Mouse (Mus musculus): ENCODE measurements around the gene Cdh7. TPM values are rescaled to one million over a fixed set of nuclear protein-coding genes. Genes with fewer than 3 reads are reported as not detected.

Gene Cdh7
- polyA plus RNA-seq (2015; fragmentation: Nextera tagmentation; extraction: Ambion mirVana) = 0.94 and 1.0 TPM in 2 replicates

GRCm38 (mm10) chr1:109982064-109982808 lies at the start of gene Cdh7:
Gene Cdh7, plus strand, starts transcription at chr1:109982431.
- H3K4me3 ChIP-seq = peak within 1 kb of the TSS; percentile 58
- H3K9me3 ChIP-seq = no peaks in the 10 kb centered on the region
- ATAC-seq (ENCODE audit: low FRiP score, low read depth) = peak; percentile 77
- no peak within 1 kb of the TSS for H3K27ac ChIP-seq
- peaks cover 10% of the 10 kb centered on the region for H3K4me1 ChIP-seq
- H3K9ac ChIP-seq = peak within 1 kb of the TSS; percentile 14; the same call in 1 of the 2 replicates
- WGBS = 0% methylated on average over 35 of the region's 35 CpGs
- H3K27me3 ChIP-seq = peaks cover 26% of the 10 kb centered on the region
- no peaks in the 10 kb centered on the region for H3K36me3 ChIP-seq
- peak within 1 kb of the TSS; percentile 91 for H3K4me2 ChIP-seq (replicated peaks)

DNA sequence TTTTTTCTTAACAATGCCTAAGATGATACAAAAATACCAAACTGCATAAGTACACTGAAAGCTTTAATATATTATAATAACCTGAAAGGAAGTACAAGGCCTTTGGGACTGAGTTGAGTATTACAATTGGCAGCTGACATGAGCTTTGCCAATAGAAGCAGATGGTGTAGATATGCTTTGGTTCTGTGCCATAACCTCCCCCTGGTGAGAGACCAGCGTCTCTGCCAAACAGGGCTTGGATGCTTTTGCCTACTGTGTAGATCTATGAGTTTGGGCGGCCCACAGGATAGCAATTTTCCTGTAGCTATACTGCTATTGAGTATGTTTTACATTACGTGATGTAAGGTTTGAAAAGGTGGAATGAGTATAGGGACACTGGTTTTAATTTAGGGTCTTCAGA lies 49.6 kb upstream of the Cdh7 start:
- no peak overlapping the region for H3K9ac ChIP-seq
- no peaks in the 10 kb centered on the region for H3K27me3 ChIP-seq
- no peak overlapping the region for H3K4me2 ChIP-seq (replicated peaks)
- WGBS = 79% methylated on average over 3 of the region's 3 CpGs
- no peak overlapping the region for H3K4me3 ChIP-seq
- no peaks in the 10 kb centered on the region for H3K4me1 ChIP-seq
- no peaks in the 10 kb centered on the region for H3K36me3 ChIP-seq
- H3K27ac ChIP-seq = no peak overlapping the region
- ATAC-seq (ENCODE audit: low FRiP score, low read depth) = peak; percentile 48; the same call in 1 of the 2 replicates
- no peaks in the 10 kb centered on the region for H3K9me3 ChIP-seq

- H3K4me2 ChIP-seq (replicated peaks) = no peak overlapping the region
- WGBS = 67% methylated on average over 2 of the region's 2 CpGs
- no peak overlapping the region for H3K9ac ChIP-seq
- no peak overlapping the region for H3K27ac ChIP-seq
- H3K36me3 ChIP-seq = no peaks in the 10 kb centered on the region
- no peak for ATAC-seq (ENCODE audit: low FRiP score, low read depth)
- H3K9me3 ChIP-seq = no peaks in the 10 kb centered on the region
- H3K4me3 ChIP-seq = no peak overlapping the region
- no peaks in the 10 kb centered on the region for H3K4me1 ChIP-seq
- no peaks in the 10 kb centered on the region for H3K27me3 ChIP-seq
These were observed 33.7 kb upstream of the Cdh7 start for GRCm38 (mm10) chr1:109948571-109948970.

DNA sequence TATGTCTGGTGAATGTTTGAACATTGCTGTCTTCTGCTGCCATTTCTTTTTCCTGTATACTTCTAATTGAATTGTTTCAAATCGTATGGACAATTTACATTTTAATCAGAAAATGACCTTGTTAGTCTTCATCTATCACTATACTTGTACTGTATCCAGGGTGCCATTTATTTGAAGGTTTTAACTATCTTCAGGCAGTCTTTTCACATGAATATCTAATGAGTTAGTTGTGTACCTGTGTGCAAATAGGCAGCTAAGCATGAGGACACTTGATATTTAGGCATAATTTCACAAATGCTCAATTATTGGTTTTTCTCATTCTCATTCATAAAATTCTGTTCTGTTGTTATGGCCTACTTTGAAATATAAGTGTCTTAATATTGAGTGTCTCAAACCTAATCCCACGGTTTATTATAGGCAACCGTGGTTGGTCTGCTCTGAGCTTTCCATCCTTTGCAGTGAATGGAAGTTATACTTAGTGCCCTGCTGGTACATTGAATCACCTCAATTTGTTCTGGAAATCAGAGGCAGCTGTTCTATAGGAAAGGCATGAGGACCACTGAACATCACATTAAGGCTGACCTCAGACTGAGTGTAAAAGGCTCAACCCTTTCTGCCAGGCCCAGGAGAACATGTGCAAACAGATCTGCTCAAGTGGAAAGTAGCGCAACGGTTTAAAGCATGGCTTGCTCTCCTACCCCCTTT lies 10.4 kb upstream of the Cdh7 start:
- Histone ChIP-seq H3K27ac (no peak overlapping the region), H3K4me2 (replicated peaks) (no peak overlapping the region), H3K9ac (no peak overlapping the region), H3K36me3 (no peaks in the 10 kb centered on the region), H3K27me3 (no peaks in the 10 kb centered on the region), H3K9me3 (no peaks in the 10 kb centered on the region), H3K4me3 (no peak overlapping the region), H3K4me1 (no peaks in the 10 kb centered on the region)
- WGBS = 52% methylated on average over 5 of the region's 5 CpGs
- no peak for ATAC-seq (ENCODE audit: low FRiP score, low read depth)

- Histone ChIP-seq H3K27me3 (no peaks in the 10 kb centered on the region), H3K9me3 (no peaks in the 10 kb centered on the region), H3K9ac (no peak overlapping the region), H3K4me3 (no peak overlapping the region), H3K4me2 (replicated peaks) (no peak overlapping the region), H3K4me1 (no peaks in the 10 kb centered on the region), H3K36me3 (no peaks in the 10 kb centered on the region), H3K27ac (no peak overlapping the region)
- ATAC-seq (ENCODE audit: low FRiP score, low read depth) = no peak
- 34% methylated on average over 4 of the region's 4 CpGs for WGBS
These were observed 9.7 kb upstream of the Cdh7 start for GRCm38 (mm10) chr1:109972426-109973015.

DNA sequence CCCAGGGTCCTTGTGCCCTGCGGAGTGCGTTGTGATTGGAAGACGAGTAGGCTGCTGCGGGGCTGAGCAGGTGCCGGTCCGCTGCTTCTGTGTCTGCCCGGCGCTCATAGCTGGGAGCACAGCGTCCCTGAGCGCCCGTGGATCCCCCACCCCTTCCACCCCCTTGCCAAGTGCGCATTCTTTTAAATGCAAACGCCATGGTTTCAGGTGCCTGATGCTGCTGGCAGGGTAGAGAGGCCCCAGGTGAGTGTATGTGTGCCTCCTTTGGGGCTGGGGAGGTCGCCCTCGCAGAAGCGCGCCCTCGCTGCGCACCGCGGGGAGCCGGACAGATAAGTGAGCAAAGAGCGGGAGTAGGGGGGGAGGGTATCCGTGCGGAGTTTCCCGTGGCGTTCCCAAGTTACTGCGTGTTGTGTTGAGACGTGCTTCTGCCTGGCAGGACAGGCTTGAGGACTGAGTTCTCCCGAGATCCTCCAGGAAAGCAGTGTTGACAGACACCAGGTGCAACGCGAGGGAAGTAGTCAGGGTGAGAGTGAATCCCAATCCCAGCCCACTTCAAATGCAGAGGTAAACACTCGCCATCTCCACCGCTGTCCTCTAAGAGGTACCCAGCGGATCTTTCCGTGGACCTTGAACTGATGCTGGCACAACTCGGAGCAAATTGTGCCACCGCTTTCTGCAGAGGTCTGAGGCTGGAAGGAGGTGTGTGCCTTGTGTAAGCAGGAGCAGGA lies 742 bp downstream of the Cdh7 start:
- peaks cover 26% of the 10 kb centered on the region for H3K27me3 ChIP-seq
- H3K9ac ChIP-seq = peak overlapping the region; percentile 14; the same call in 1 of the 2 replicates
- H3K4me3 ChIP-seq = peak overlapping the region; percentile 58
- no peak overlapping the region for H3K27ac ChIP-seq
- H3K36me3 ChIP-seq = no peaks in the 10 kb centered on the region
- WGBS = 1% methylated on average over 38 of the region's 38 CpGs
- H3K4me2 ChIP-seq (replicated peaks) = peak overlapping the region; percentile 91
- ATAC-seq (ENCODE audit: low FRiP score, low read depth) = peak; percentile 59
- H3K4me1 ChIP-seq = peaks cover 10% of the 10 kb centered on the region
- no peaks in the 10 kb centered on the region for H3K9me3 ChIP-seq

DNA sequence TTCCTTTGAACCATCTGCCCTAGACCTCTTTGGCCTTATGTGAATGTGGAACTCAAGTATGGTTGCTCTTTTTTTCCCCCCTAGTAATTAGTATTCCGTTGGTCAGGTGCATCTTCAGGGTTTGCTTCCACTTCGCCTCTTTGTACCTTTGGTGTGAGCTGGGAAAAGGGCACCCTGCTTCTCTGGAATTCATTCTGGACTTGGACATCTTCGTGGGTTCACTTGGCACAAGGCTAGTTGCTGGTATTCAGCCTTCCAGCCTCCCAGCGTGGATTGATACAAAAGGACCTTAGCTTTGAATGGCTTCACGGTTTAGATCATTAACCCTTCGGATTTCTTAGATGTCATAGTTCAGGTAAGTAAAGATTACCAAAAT lies 1.3 kb downstream of the Cdh7 start:
- ATAC-seq (ENCODE audit: low FRiP score, low read depth) = no peak
- Histone ChIP-seq H3K27me3 (peaks cover 26% of the 10 kb centered on the region), H3K4me3 (peak overlapping the region; percentile 58; the same call in 1 of the 2 replicates), H3K4me2 (replicated peaks) (peak overlapping the region; percentile 91), H3K9me3 (no peaks in the 10 kb centered on the region), H3K9ac (no peak overlapping the region), H3K36me3 (no peaks in the 10 kb centered on the region), H3K4me1 (peaks cover 10% of the 10 kb centered on the region), H3K27ac (no peak overlapping the region)
- 23% methylated on average over 6 of the region's 6 CpGs for WGBS

- no peak for ATAC-seq (ENCODE audit: low FRiP score, low read depth)
- Histone ChIP-seq H3K27ac (no peak overlapping the region), H3K4me3 (no peak overlapping the region), H3K9ac (no peak overlapping the region), H3K9me3 (no peaks in the 10 kb centered on the region), H3K36me3 (no peaks in the 10 kb centered on the region), H3K27me3 (peaks cover 26% of the 10 kb centered on the region), H3K4me2 (replicated peaks) (no peak overlapping the region), H3K4me1 (peaks cover 10% of the 10 kb centered on the region)
- WGBS = 64% methylated on average over 3 of the region's 3 CpGs
These were observed 2.5 kb downstream of the Cdh7 start for GRCm38 (mm10) chr1:109984776-109985175.

- Histone ChIP-seq H3K36me3 (no peaks in the 10 kb centered on the region), H3K27me3 (peaks cover 26% of the 10 kb centered on the region), H3K4me3 (no peak overlapping the region), H3K9me3 (no peaks in the 10 kb centered on the region), H3K9ac (no peak overlapping the region), H3K4me1 (peaks cover 10% of the 10 kb centered on the region), H3K4me2 (replicated peaks) (no peak overlapping the region), H3K27ac (no peak overlapping the region)
- 17% methylated on average over 1 of the region's 1 CpGs for WGBS
- ATAC-seq (ENCODE audit: low FRiP score, low read depth) = no peak
These were observed 3.2 kb downstream of the Cdh7 start for GRCm38 (mm10) chr1:109985468-109985867.

GRCm38 (mm10) chr1:109989541-109989940 lies 7.3 kb downstream of the Cdh7 start:
- Histone ChIP-seq H3K4me3 (no peak overlapping the region), H3K4me1 (no peaks in the 10 kb centered on the region), H3K4me2 (replicated peaks) (no peak overlapping the region), H3K27me3 (peaks cover 2% of the 10 kb centered on the region; the same call in 1 of the 2 replicates), H3K27ac (no peak overlapping the region), H3K36me3 (no peaks in the 10 kb centered on the region), H3K9ac (no peak overlapping the region), H3K9me3 (no peaks in the 10 kb centered on the region)
- WGBS = 75% methylated on average over 2 of the region's 2 CpGs
- no peak for ATAC-seq (ENCODE audit: low FRiP score, low read depth)

GRCm38 (mm10) chr1:109993906-109994305 lies 11.7 kb downstream of the Cdh7 start:
- WGBS = 81% methylated on average over 5 of the region's 5 CpGs
- Histone ChIP-seq H3K27ac (no peak overlapping the region), H3K4me3 (no peak overlapping the region), H3K4me1 (no peaks in the 10 kb centered on the region), H3K36me3 (no peaks in the 10 kb centered on the region), H3K27me3 (no peaks in the 10 kb centered on the region), H3K4me2 (replicated peaks) (no peak overlapping the region), H3K9me3 (no peaks in the 10 kb centered on the region), H3K9ac (no peak overlapping the region)
- no peak for ATAC-seq (ENCODE audit: low FRiP score, low read depth)

- Histone ChIP-seq H3K27me3 (no peaks in the 10 kb centered on the region), H3K27ac (no peak overlapping the region), H3K9me3 (no peaks in the 10 kb centered on the region), H3K9ac (no peak overlapping the region), H3K36me3 (no peaks in the 10 kb centered on the region), H3K4me2 (replicated peaks) (no peak overlapping the region), H3K4me3 (no peak overlapping the region), H3K4me1 (no peaks in the 10 kb centered on the region)
- ATAC-seq (ENCODE audit: low FRiP score, low read depth) = no peak
These were observed 22.2 kb downstream of the Cdh7 start for GRCm38 (mm10) chr1:110004451-110004850.
